Mouse (Mus musculus) lung, adult 2 months (tissue): ENCODE data around the gene Use1. TPM values are rescaled to one million over a fixed set of nuclear protein-coding genes. Genes with fewer than 3 reads are reported as not detected.

Source experiments
- DNase-seq: peaks from one replicate; pipeline ENCODE4 v3.0.0; 2022
- H3K4me1 ChIP-seq: fragments of 200-500 bp; 2 replicates; pipeline ENCODE4 v1.6.1; 2011; ENCODE audit warnings: low read length; ENCODE audit not compliant: control insufficient read depth, insufficient read depth
- H3K4me3 ChIP-seq: fragments of 200-500 bp; replicated peaks from 2 replicates; pipeline ENCODE3; 2011; ENCODE audit warnings: low read depth, mild to moderate bottlenecking, control low read depth, low read length; ENCODE audit errors: extremely low read depth
- CTCF ChIP-seq: fragments of 200-500 bp; IDR thresholded peaks from 2 replicates; pipeline ENCODE4 v1.5.1; 2011; ENCODE audit warnings: mild to moderate bottlenecking, low read length, control low read depth; ENCODE audit not compliant: insufficient read depth
- POLR2A ChIP-seq: fragments of 200-500 bp; IDR thresholded peaks from 2 replicates; pipeline ENCODE4 v1.6.1; 2011; ENCODE audit warnings: low read depth, mild to moderate bottlenecking, control low read depth, low read length, borderline replicate concordance; ENCODE audit errors: extremely low read depth
- WGBS: fragments of 180-500 bp; shearing (Covaris S2); methylation state at CpG from one replicate; pipeline ENCODE4 v1.1.7; 2018; 5-methylcytosine and 5-hydroxymethylcytosine counted together
- polyA plus RNA-seq: library from polyadenylated mRNA; depleted of rRNA; stranded (reverse); fragments of >200 nt; gene quantifications from 2 replicates; pipeline ENCODE4 v1.2.3, GENCODE M21; 2012; rRNA removed

Gene Use1
- polyA plus RNA-seq, 1 experiment, result 121 TPM

DNA sequence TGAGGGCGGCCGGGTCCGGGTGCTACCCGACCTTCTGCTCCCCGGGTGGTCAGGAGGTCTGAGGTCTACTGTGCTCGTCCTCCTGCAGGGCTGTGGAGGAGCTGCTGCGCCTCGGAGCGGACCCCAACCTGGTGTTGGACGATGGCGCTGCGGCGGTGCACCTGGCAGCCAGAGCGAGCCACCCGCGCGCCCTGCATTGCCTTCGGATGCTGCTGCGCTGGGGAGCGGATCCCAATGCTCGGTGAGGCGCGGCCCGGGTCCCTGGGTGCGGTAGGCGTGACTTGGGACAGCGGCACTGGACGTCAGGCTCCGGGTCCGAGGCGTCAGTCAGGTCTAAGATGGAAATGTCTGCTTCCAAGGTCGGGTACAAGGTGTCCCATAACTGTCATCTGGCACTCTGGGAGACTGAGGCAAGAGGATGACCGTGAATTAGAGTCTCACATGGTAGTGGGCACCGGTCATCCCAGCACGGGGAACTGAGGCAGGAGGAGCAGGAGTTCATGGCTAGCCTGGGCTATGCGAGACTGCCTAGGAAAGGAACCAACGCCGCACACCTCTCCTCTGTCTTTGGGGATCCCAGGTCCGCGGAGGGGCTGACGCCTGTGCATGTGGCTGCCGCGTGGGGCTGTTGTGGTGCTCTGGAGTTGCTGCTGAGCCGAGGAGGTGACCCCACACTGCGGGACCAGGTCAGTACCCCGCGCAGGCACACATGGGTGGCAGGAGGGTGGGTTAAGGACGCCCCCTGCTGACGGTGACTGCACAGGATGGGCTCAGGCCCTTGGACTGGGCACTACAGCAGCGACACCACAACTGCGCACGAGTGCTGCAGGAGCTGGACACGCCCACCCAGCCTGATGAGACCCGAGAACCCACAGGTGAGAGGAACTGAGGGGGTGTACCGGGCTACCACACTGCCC lies 39.7 kb downstream of the Use1 start:
- under 1% methylated on average over 55 of the region's 55 CpGs for WGBS
- H3K4me1 ChIP-seq, result peaks cover 6% of the 10 kb centered on the region; the same call in 1 of the 2 replicates
- no peak overlapping the region for H3K4me3 ChIP-seq
- DNase-seq, result peak; percentile 57
- TF ChIP-seq POLR2A (no peak), CTCF (peak; percentile 70)

DNA sequence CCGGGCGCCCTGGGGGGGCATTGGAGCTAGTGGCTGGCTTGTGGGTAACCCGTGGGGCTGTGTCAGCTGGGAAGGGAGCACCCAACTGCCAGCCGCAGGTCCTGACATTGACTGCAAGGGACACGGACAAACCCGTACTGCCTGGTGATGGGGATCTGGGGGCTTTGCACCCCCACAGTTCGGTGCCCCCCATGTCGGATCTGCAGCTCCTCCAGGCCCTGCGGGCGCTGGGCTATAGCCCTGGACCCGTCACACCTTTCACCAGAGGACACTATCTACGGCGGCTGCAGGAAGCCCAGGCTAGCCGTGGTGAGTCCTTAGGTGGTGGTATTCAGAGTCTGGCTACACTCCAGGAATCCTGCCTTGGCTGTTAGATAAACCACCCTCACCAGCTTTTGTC lies 40.8 kb downstream of the Use1 start:
- WGBS, result 89% methylated on average over 14 of the region's 14 CpGs
- DNase-seq, result no peak
- peaks cover 6% of the 10 kb centered on the region; the same call in 1 of the 2 replicates for H3K4me1 ChIP-seq
- no peak overlapping the region for H3K4me3 ChIP-seq
- TF ChIP-seq CTCF, result no peak

- WGBS, result 96% methylated on average over 4 of the region's 4 CpGs
These were observed 41.6 kb downstream of the Use1 start for GRCm38 (mm10) chr8:71408231-71408630.

GRCm38 (mm10) chr8:71411535-71412273 lies 45.1 kb downstream of the Use1 start:
- 40% methylated on average over 11 of the region's 11 CpGs for WGBS
- no peak overlapping the region for H3K4me3 ChIP-seq
- no peaks in the 10 kb centered on the region for H3K4me1 ChIP-seq
- no peak for DNase-seq
- TF ChIP-seq CTCF, result no peak
- TF ChIP-seq POLR2A, result no peak

More at GRCm38 (mm10) chr8:71408231-71408630, 41.6 kb downstream of the Use1 start:
- Histone ChIP-seq H3K4me3 (no peak overlapping the region), H3K4me1 (peaks cover 6% of the 10 kb centered on the region; the same call in 1 of the 2 replicates)
- no peak for DNase-seq
- TF ChIP-seq CTCF, result no peak
- TF ChIP-seq POLR2A, result no peak

Other genes starting within 250 kb of the Use1 start
- 32.7 and 37.6 TPM in 2 replicates for gene Myo9b, start 94.1 kb upstream of the Use1 start, polyA plus RNA-seq
- gene Haus8, start 93.9 kb upstream of the Use1 start, polyA plus RNA-seq, result 6.4 and 9.8 TPM in 2 replicates
- 16.9 and 21.1 TPM in 2 replicates for gene Ocel1, start 4.5 kb downstream of the Use1 start, polyA plus RNA-seq
- 133 and 205 TPM in 2 replicates for gene Nr2f6, start 15.1 kb downstream of the Use1 start, polyA plus RNA-seq
- 155 and 170 TPM in 2 replicates for gene Ushbp1, start 29.0 kb downstream of the Use1 start, polyA plus RNA-seq
- 120 and 145 TPM in 2 replicates for gene Babam1, start 30.0 kb downstream of the Use1 start, polyA plus RNA-seq
- 1.4 and 2.2 TPM in 2 replicates for gene Ankle1, start 39.2 kb downstream of the Use1 start, polyA plus RNA-seq
- gene Abhd8, start 96.8 kb downstream of the Use1 start, polyA plus RNA-seq, result 38.1 and 43.3 TPM in 2 replicates
- gene Mrpl34, start 98.1 kb downstream of the Use1 start, polyA plus RNA-seq, result 59.4 and 72.5 TPM in 2 replicates
- gene Dda1, start 102.4 kb downstream of the Use1 start, polyA plus RNA-seq, result 84.4 and 85.9 TPM in 2 replicates
- 25.5 and 30.6 TPM in 2 replicates for gene Ano8, start 119.1 kb downstream of the Use1 start, polyA plus RNA-seq
- gene Gtpbp3, start 121.3 kb downstream of the Use1 start, polyA plus RNA-seq, result 26.0 and 30.4 TPM in 2 replicates
- gene Plvap, start 144.9 kb downstream of the Use1 start, polyA plus RNA-seq, result 1,109 and 1,564 TPM in 2 replicates
- gene Ccdc194, start 158.9 kb downstream of the Use1 start, polyA plus RNA-seq, result 0.42 and 0.49 TPM in 2 replicates
- 437 and 505 TPM in 2 replicates for gene Bst2, start 170.6 kb downstream of the Use1 start, polyA plus RNA-seq
- gene Mvb12a, start 176.1 kb downstream of the Use1 start, polyA plus RNA-seq, result 131 and 132 TPM in 2 replicates
- gene Tmem221, start 192.0 kb downstream of the Use1 start, polyA plus RNA-seq, result 18.5 and 25.2 TPM in 2 replicates
- 0.09 TPM in 1 of 2 replicates, not detected in the other for gene Nxnl1, start 199.8 kb downstream of the Use1 start, polyA plus RNA-seq
- 73.5 and 101 TPM in 2 replicates for gene Slc27a1, start 202.0 kb downstream of the Use1 start, polyA plus RNA-seq
- gene Pgls, start 225.3 kb downstream of the Use1 start, polyA plus RNA-seq, result 140 TPM in 2 replicates
- 4.8 and 5.4 TPM in 2 replicates for gene Fam129c, start 230.8 kb downstream of the Use1 start, polyA plus RNA-seq
- gene Colgalt1, start 244.2 kb downstream of the Use1 start, polyA plus RNA-seq, result 172 and 200 TPM in 2 replicates